Mouse (Mus musculus): ENCODE measurements around the gene Amacr. TPM values are rescaled to one million over a fixed set of nuclear protein-coding genes. Genes with fewer than 3 reads are reported as not detected.
"Not testable (repeated sequence)": the region's sequence is repeated elsewhere in the genome, so short reads cannot be mapped to it uniquely, and the experiment has no call there.

The Amacr gene
- polyA plus RNA-seq, 1 experiment from 2014 or later = 15.5 TPM

GRCm38 (mm10) chr15:10970777-10971176 is 10.8 kb upstream of the Amacr start:
- no peaks in the 10 kb centered on the region for H3K27me3 ChIP-seq (ENCODE audit: control insufficient read depth, insufficient read depth, low read length)
- no peak for DNase-seq (ENCODE audit: low spot score)
- H3K4me2 ChIP-seq (ENCODE audit: low read depth, low read length) = no peak overlapping the region
- no peak overlapping the region for H3K9ac ChIP-seq (replicated peaks; ENCODE audit: low read length)
- ATAC-seq (replicated peaks; ENCODE audit: insufficient number of reproducible peaks, low FRiP score, low TSS enrichment, low read depth) = no peak
- no peaks in the 10 kb centered on the region for H3K36me3 ChIP-seq (replicated peaks; ENCODE audit: control insufficient read depth, insufficient read depth, low read depth, low read length)
- no peak overlapping the region for H3K4me3 ChIP-seq (ENCODE audit: low read depth, low read length)
- no peaks in the 10 kb centered on the region for H3K4me1 ChIP-seq (ENCODE audit: control insufficient read depth, insufficient read depth, low read length)
- no peak overlapping the region for H3K27ac ChIP-seq (replicated peaks; ENCODE audit: low read depth, low read length)
- 83% methylated on average over 5 of the region's 5 CpGs for WGBS
- H3K9me3 ChIP-seq (replicated peaks; ENCODE audit: control insufficient read depth, low read length) = no peaks in the 10 kb centered on the region

- Histone ChIP-seq H3K4me2 (ENCODE audit: low read depth, low read length) (no peak overlapping the region), H3K27me3 (ENCODE audit: control insufficient read depth, insufficient read depth, low read length) (no peaks in the 10 kb centered on the region), H3K4me3 (ENCODE audit: low read depth, low read length) (no peak overlapping the region), H3K4me1 (ENCODE audit: control insufficient read depth, insufficient read depth, low read length) (no peaks in the 10 kb centered on the region; the same call in 1 of the 2 replicates), H3K27ac (replicated peaks; ENCODE audit: low read depth, low read length) (no peak overlapping the region), H3K9me3 (replicated peaks; ENCODE audit: control insufficient read depth, low read length) (no peaks in the 10 kb centered on the region), H3K36me3 (replicated peaks; ENCODE audit: control insufficient read depth, insufficient read depth, low read depth, low read length) (no peaks in the 10 kb centered on the region), H3K9ac (replicated peaks; ENCODE audit: low read length) (no peak overlapping the region)
- ATAC-seq (replicated peaks; ENCODE audit: insufficient number of reproducible peaks, low FRiP score, low TSS enrichment, low read depth) (no peak), DNase-seq (ENCODE audit: low spot score) (no peak)
These were observed 4.4 kb upstream of the Amacr start for GRCm38 (mm10) chr15:10977151-10977550.

- Histone ChIP-seq H3K4me2 (ENCODE audit: low read depth, low read length) (no peak overlapping the region), H3K4me1 (ENCODE audit: control insufficient read depth, insufficient read depth, low read length) (no peaks in the 10 kb centered on the region; the same call in 1 of the 2 replicates), H3K9ac (replicated peaks; ENCODE audit: low read length) (no peak overlapping the region; the same call in 1 of the 2 replicates), H3K9me3 (replicated peaks; ENCODE audit: control insufficient read depth, low read length) (no peaks in the 10 kb centered on the region), H3K27me3 (ENCODE audit: control insufficient read depth, insufficient read depth, low read length) (no peaks in the 10 kb centered on the region), H3K4me3 (ENCODE audit: low read depth, low read length) (no peak overlapping the region), H3K27ac (replicated peaks; ENCODE audit: low read depth, low read length) (no peak overlapping the region), H3K36me3 (replicated peaks; ENCODE audit: control insufficient read depth, insufficient read depth, low read depth, low read length) (no peaks in the 10 kb centered on the region)
- WGBS = 71% methylated on average over 2 of the region's 2 CpGs
- DNase-seq (ENCODE audit: low spot score) (no peak), ATAC-seq (replicated peaks; ENCODE audit: insufficient number of reproducible peaks, low FRiP score, low TSS enrichment, low read depth) (no peak)
These were observed 844 bp upstream of the Amacr start for GRCm38 (mm10) chr15:10980712-10981111.

GRCm38 (mm10) chr15:10982064-10982435 is 494 bp downstream of the Amacr start:
- H3K36me3 ChIP-seq (replicated peaks; ENCODE audit: control insufficient read depth, insufficient read depth, low read depth, low read length) = no peaks in the 10 kb centered on the region
- H3K9me3 ChIP-seq (replicated peaks; ENCODE audit: control insufficient read depth, low read length) = no peaks in the 10 kb centered on the region
- no peak for ATAC-seq (replicated peaks; ENCODE audit: insufficient number of reproducible peaks, low FRiP score, low TSS enrichment, low read depth)
- peak overlapping the region; percentile 77 for H3K4me3 ChIP-seq (ENCODE audit: low read depth, low read length)
- H3K4me2 ChIP-seq (ENCODE audit: low read depth, low read length) = peak overlapping the region; percentile 71
- H3K9ac ChIP-seq (replicated peaks; ENCODE audit: low read length) = peak overlapping the region; percentile 83
- no peak for DNase-seq (ENCODE audit: low spot score)
- WGBS = 7% methylated on average over 6 of the region's 6 CpGs
- H3K27me3 ChIP-seq (ENCODE audit: control insufficient read depth, insufficient read depth, low read length) = no peaks in the 10 kb centered on the region
- H3K4me1 ChIP-seq (ENCODE audit: control insufficient read depth, insufficient read depth, low read length) = no peaks in the 10 kb centered on the region; the same call in 1 of the 2 replicates
- peak overlapping the region; percentile 62; the same call in 1 of the 2 replicates for H3K27ac ChIP-seq (replicated peaks; ENCODE audit: low read depth, low read length)

GRCm38 (mm10) chr15:10985756-10986155 is 4.2 kb downstream of the Amacr start:
- Histone ChIP-seq H3K27ac (replicated peaks; ENCODE audit: low read depth, low read length) (no peak overlapping the region), H3K27me3 (ENCODE audit: control insufficient read depth, insufficient read depth, low read length) (no peaks in the 10 kb centered on the region), H3K4me1 (ENCODE audit: control insufficient read depth, insufficient read depth, low read length) (no peaks in the 10 kb centered on the region; the same call in 1 of the 2 replicates), H3K4me3 (ENCODE audit: low read depth, low read length) (no peak overlapping the region), H3K4me2 (ENCODE audit: low read depth, low read length) (no peak overlapping the region), H3K9ac (replicated peaks; ENCODE audit: low read length) (no peak overlapping the region), H3K36me3 (replicated peaks; ENCODE audit: control insufficient read depth, insufficient read depth, low read depth, low read length) (no peaks in the 10 kb centered on the region), H3K9me3 (replicated peaks; ENCODE audit: control insufficient read depth, low read length) (no peaks in the 10 kb centered on the region)
- WGBS = 81% methylated on average over 6 of the region's 6 CpGs
- DNase-seq (ENCODE audit: low spot score) = no peak
- ATAC-seq (replicated peaks; ENCODE audit: insufficient number of reproducible peaks, low FRiP score, low TSS enrichment, low read depth) = no peak

- not testable (repeated sequence) for H3K4me1 ChIP-seq (ENCODE audit: control insufficient read depth, insufficient read depth, low read length); H3K27me3 ChIP-seq (ENCODE audit: control insufficient read depth, insufficient read depth, low read length); H3K9ac ChIP-seq (replicated peaks; ENCODE audit: low read length); DNase-seq (ENCODE audit: low spot score); H3K4me3 ChIP-seq (ENCODE audit: low read depth, low read length); H3K27ac ChIP-seq (replicated peaks; ENCODE audit: low read depth, low read length); H3K36me3 ChIP-seq (replicated peaks; ENCODE audit: control insufficient read depth, insufficient read depth, low read depth, low read length); H3K9me3 ChIP-seq (replicated peaks; ENCODE audit: control insufficient read depth, low read length); ATAC-seq (replicated peaks; ENCODE audit: insufficient number of reproducible peaks, low FRiP score, low TSS enrichment, low read depth); H3K4me2 ChIP-seq (ENCODE audit: low read depth, low read length)
- 74% methylated on average over 2 of the region's 2 CpGs for WGBS
These were observed 4.9 kb downstream of the Amacr start for GRCm38 (mm10) chr15:10986477-10986876.

- Histone ChIP-seq H3K4me2 (ENCODE audit: low read depth, low read length) (no peak overlapping the region), H3K36me3 (replicated peaks; ENCODE audit: control insufficient read depth, insufficient read depth, low read depth, low read length) (no peaks in the 10 kb centered on the region), H3K9ac (replicated peaks; ENCODE audit: low read length) (no peak overlapping the region), H3K4me3 (ENCODE audit: low read depth, low read length) (no peak overlapping the region), H3K27ac (replicated peaks; ENCODE audit: low read depth, low read length) (no peak overlapping the region), H3K27me3 (ENCODE audit: control insufficient read depth, insufficient read depth, low read length) (no peaks in the 10 kb centered on the region), H3K9me3 (replicated peaks; ENCODE audit: control insufficient read depth, low read length) (no peaks in the 10 kb centered on the region), H3K4me1 (ENCODE audit: control insufficient read depth, insufficient read depth, low read length) (no peaks in the 10 kb centered on the region)
- ATAC-seq (replicated peaks; ENCODE audit: insufficient number of reproducible peaks, low FRiP score, low TSS enrichment, low read depth) (no peak), DNase-seq (ENCODE audit: low spot score) (no peak)
- WGBS = 49% methylated on average over 2 of the region's 2 CpGs
These were observed 8.9 kb downstream of the Amacr start for GRCm38 (mm10) chr15:10990411-10990810.

GRCm38 (mm10) chr15:10991566-10991965 is 10.0 kb downstream of the Amacr start:
- ATAC-seq (replicated peaks; ENCODE audit: insufficient number of reproducible peaks, low FRiP score, low TSS enrichment, low read depth) (no peak), DNase-seq (ENCODE audit: low spot score) (no peak)
- Histone ChIP-seq H3K4me1 (ENCODE audit: control insufficient read depth, insufficient read depth, low read length) (no peaks in the 10 kb centered on the region), H3K9ac (replicated peaks; ENCODE audit: low read length) (no peak overlapping the region), H3K4me2 (ENCODE audit: low read depth, low read length) (no peak overlapping the region), H3K9me3 (replicated peaks; ENCODE audit: control insufficient read depth, low read length) (no peaks in the 10 kb centered on the region), H3K27me3 (ENCODE audit: control insufficient read depth, insufficient read depth, low read length) (no peaks in the 10 kb centered on the region), H3K36me3 (replicated peaks; ENCODE audit: control insufficient read depth, insufficient read depth, low read depth, low read length) (no peaks in the 10 kb centered on the region), H3K27ac (replicated peaks; ENCODE audit: low read depth, low read length) (no peak overlapping the region), H3K4me3 (ENCODE audit: low read depth, low read length) (no peak overlapping the region)
- WGBS = 91% methylated on average over 1 of the region's 1 CpGs

Data from embryonic facial prominence, embryonic 11.5 days (tissue).